Mouse (Mus musculus): ENCODE results near the gene Ifnz.
"Not testable (repeated sequence)": the region's sequence is repeated elsewhere in the genome, so short reads cannot be mapped to it uniquely, and the experiment has no call there.

Ifnz gene

DNA sequence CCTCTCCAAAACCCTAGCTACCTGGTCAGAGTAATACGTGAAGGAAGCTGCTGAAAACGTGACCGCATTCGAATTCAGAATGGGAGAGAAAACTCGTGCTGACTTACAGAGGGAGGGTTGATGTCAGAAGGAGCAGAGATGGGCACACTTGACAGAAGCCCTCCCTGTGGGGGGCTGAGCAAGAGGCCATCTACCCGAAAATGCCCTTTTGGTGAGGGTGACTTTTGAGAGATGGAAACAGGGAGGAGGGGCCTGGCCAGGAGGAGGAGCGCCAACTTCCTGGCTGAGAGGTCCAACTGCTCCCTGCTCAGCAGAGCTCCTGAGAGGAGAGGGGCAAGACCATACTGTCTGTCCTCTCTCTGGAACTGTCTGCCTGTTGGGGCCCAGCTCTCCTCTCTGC lies at the start of gene Ifnz:
Ifnz (plus strand) TSS at position 301 of the 400 bp plus-strand sequence.
- DNase-seq (ENCODE audit: extremely low read depth, insufficient read length, low spot score), result not testable (repeated sequence)

DNA sequence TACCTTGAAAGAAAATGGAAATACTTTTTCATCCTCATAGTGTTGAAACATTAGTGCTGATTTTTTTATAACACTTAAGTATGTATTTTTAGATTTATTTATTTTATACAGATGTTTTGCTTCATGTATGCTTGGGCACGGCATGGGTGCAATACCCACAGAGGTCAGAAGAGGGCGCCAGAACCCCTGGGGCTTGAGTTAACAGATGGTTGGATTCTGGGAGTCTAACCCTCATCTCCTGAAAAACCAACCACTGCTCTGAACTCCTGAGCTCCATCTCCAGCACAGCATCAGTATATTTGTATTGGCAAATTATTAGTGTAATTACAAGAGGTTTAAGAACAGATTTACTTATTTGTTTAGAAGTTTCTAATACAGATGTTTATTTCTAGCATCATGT lies 43.5 kb upstream of the Ifnz start:
- DNase-seq (ENCODE audit: extremely low read depth, insufficient read length, low spot score), result peak; percentile 51

GRCm38 (mm10) chr4:88739036-88739435 lies 42.9 kb upstream of the Ifnz start:
- no peak for DNase-seq (ENCODE audit: extremely low read depth, insufficient read length, low spot score)

DNA sequence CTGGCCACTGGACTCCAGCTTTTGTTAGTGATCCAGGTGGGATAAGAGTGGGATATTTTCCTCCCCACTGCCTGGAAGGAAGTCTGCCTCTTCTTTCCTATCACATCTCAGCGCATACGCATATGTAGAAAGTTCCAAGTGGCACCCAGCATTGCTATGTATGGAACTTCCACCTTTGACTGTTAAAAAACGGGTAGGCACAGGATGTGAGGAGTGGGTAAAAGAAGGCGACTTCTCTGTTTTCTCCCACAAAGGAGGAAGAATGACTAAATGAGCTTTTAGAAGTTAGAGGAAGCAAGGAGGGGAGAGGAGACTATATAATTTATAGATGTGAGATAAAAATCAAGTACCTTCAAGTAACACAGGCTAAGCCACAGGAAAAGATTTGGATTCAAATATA lies 40.5 kb upstream of the Ifnz start:
- no peak for DNase-seq (ENCODE audit: extremely low read depth, insufficient read length, low spot score)

DNA sequence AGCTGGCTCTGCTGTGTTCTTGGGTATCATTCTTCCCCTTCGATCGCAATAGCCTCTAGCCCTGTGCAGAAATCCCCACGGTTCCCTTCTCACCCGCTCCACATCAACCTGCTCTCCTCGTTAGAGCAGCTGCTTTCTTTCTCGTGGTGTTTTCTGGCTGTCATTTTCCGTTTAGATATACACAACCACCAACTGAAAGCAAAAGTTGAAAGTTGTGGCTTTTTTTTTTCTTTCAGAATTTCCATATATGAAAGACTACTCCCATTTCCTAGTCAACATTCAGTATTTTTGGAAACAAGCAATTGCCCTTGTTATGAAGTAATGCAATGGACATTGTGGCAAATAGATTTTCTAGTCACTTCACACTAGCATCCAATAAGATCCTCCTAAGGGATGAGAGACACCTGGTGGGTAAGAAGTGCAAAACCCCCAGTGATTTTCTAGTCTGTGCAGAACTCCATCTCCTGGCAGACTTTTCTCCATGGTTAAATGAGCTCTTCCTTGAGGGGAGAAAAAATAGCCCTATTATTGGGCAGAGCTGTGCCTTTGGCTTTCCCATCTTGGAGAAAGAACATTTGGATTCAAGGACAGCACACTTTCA lies 39.1 kb upstream of the Ifnz start:
- DNase-seq (ENCODE audit: extremely low read depth, insufficient read length, low spot score), result no peak

GRCm38 (mm10) chr4:88744207-88744606 lies 37.7 kb upstream of the Ifnz start:
- DNase-seq (ENCODE audit: extremely low read depth, insufficient read length, low spot score), result no peak

DNA sequence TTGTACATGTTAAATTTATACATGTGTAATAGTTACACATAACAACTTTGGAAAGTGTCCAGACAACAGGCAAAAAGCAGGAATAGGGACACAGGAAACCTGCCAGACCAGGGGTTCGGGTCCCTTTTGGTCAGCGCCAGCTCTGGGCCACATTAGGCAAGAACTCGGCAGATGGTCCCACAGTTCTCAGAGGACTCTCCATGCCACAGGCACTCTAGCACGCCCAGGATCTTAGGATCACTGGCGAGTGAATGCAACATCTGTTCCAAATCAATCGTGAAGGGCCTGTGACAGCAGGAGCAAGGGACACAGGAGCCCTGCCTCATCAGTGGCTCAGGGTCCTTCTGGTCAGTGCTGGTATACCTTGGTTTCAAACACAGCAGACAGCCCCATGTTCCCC lies 32.0 kb upstream of the Ifnz start:
- DNase-seq (ENCODE audit: extremely low read depth, insufficient read length, low spot score), result no peak

- not testable (repeated sequence) for DNase-seq (ENCODE audit: extremely low read depth, insufficient read length, low spot score)
Measured at GRCm38 (mm10) chr4:88754818-88755340, 27.1 kb upstream of the Ifnz start, which contains the start of gene Gm13271. Gene Gm13271, plus strand, starts transcription at chr4:88754868.

- peak; percentile 21 for DNase-seq (ENCODE audit: extremely low read depth, insufficient read length, low spot score)
Measured at GRCm38 (mm10) chr4:88756581-88757513, 25.1 kb upstream of the Ifnz start.

- DNase-seq (ENCODE audit: extremely low read depth, insufficient read length, low spot score), result not testable (repeated sequence)
Measured at GRCm38 (mm10) chr4:88757628-88758031, 24.3 kb upstream of the Ifnz start.

DNA sequence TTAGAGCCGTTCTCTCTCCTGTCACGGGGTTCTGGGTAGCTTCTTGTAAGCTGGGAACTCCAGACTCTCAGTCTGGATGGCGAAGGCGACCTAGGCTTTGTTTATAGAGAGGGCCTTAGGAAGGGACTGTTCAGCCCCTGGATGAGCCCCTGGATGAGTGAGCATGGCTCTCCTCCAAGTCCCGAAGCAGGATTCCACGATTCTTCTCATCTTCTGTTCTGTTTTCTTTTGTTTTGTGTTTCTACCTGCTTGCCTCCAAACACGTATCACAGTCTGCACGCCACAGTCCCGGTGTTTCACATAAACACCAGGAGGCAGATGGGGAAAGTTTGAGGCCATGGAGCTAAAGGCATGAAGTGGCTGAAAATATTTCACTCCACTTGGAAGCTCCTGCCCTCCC lies 23.2 kb upstream of the Ifnz start:
- not testable (repeated sequence) for DNase-seq (ENCODE audit: extremely low read depth, insufficient read length, low spot score)

- not testable (repeated sequence) for DNase-seq (ENCODE audit: extremely low read depth, insufficient read length, low spot score)
Measured at GRCm38 (mm10) chr4:88759610-88760268, 22.2 kb upstream of the Ifnz start, which contains the start of gene Gm13283. Gene Gm13283, plus strand, starts transcription at chr4:88760119.

DNA sequence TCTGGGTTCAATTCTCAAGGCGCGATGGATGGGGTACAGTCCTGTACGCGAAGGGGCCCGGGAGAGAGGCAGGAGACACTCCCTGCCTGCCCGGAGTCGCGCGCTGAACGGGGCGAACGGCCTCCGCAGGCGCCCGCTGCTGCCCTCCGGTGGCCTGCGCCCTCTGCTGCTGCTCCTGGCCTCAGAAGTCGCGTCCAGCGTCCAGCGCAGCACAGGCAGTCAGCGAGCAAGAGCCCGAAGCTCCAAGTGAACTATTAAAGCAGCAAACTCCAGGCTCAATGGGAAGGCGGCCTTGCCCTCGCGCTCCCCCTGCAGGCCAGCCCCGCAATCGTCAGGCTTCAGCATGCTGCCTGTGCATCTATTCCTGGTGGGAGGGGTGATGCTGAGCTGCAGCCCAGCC lies 21.5 kb upstream of the Ifnz start:
- not testable (repeated sequence) for DNase-seq (ENCODE audit: extremely low read depth, insufficient read length, low spot score)

DNA sequence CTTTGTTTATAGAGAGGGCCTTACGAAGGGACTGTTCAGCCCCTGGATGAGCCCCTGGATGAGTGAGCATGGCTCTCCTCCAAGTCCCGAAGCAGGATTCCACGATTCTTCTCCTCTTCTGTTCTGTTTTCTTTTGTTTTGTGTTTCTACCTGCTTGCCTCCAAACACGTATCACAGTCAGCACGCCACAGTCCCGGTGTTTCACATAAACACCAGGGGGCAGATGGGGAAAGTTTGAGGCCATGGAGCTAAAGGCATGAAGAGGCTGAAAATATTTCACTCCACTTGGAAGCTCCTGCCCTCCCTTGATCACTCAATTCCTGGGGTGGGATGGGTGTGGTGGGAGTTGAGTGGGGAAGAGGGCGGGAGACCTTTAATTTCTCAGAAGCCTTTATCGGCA lies 20.2 kb upstream of the Ifnz start:
- not testable (repeated sequence) for DNase-seq (ENCODE audit: extremely low read depth, insufficient read length, low spot score)

- not testable (repeated sequence) for DNase-seq (ENCODE audit: extremely low read depth, insufficient read length, low spot score)
Measured at GRCm38 (mm10) chr4:88762341-88762740, 19.6 kb upstream of the Ifnz start.

DNA sequence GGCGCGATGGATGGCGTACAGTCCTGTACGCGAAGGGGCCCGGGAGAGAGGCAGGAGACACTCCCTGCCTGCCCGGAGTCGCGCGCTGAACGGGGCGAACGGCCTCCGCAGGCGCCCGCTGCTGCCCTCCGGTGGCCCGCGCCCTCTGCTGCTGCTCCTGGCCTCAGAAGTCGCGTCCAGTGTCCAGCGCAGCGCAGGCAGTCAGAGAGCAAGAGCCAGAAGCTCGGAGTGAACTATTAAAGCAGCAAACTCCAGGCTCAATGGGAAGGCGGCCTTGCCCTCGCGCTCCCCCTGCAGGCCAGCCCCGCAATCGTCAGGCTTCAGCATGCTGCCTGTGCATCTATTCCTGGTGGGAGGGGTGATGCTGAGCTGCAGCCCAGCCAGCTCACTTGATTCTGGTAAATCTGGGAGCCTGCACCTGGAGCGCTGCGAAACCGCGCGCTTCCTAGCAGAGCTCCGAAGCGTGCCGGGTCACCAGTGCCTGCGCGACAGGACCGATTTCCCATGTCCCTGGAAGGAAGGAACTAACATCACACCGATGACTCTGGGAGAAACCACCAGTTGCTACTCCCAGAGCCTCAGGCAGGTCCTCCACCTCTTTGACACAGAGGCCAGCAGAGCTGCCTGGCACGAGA lies 18.4 kb upstream of the Ifnz start:
- DNase-seq (ENCODE audit: extremely low read depth, insufficient read length, low spot score), result peak; percentile 83

GRCm38 (mm10) chr4:88773534-88773933 lies 8.4 kb upstream of the Ifnz start, which contains the start of gene Gm13290:
Gene Gm13290, plus strand, starts transcription at chr4:88773834.
- DNase-seq (ENCODE audit: extremely low read depth, insufficient read length, low spot score), result not testable (repeated sequence)

DNA sequence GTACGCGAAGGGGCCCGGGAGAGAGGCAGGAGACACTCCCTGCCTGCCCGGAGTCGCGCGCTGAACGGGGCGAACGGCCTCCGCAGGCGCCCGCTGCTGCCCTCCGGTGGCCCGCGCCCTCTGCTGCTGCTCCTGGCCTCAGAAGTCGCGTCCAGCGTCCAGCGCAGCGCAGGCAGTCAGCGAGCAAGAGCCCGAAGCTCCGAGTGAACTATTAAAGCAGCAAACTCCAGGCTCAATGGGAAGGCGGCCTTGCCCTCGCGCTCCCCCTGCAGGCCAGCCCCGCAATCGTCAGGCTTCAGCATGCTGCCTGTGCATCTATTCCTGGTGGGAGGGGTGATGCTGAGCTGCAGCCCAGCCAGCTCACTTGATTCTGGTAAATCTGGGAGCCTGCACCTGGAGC lies 5.3 kb upstream of the Ifnz start, which contains the start of gene Gm13289:
Gm13289 (plus strand) TSS at position 301 of the 400 bp plus-strand sequence.
- not testable (repeated sequence) for DNase-seq (ENCODE audit: extremely low read depth, insufficient read length, low spot score)

GRCm38 (mm10) chr4:88779550-88779949 lies 2.4 kb upstream of the Ifnz start, which contains the start of gene Gm13272:
Gene Gm13272, plus strand, starts transcription at chr4:88779850.
- DNase-seq (ENCODE audit: extremely low read depth, insufficient read length, low spot score), result not testable (repeated sequence)

GRCm38 (mm10) chr4:88780320-88780719 lies 1.6 kb upstream of the Ifnz start:
- not testable (repeated sequence) for DNase-seq (ENCODE audit: extremely low read depth, insufficient read length, low spot score)
